In genomic region chr2:94264631-94265098, GRCm38 (mm10) we compare ENCODE assay signal across 7 mouse cellular contexts.
DNase-seq lines count a peak whose midpoint lies in the region; ATAC-seq lines count a peak whose summit lies in the region.

No protein-coding gene starts in this region.

- H3K4me2 ChIP-seq in lung, embryonic 15.5 days = peak overlapping the region; percentile 61
- H3K4me2 ChIP-seq in limb, embryonic 11.5 days (ENCODE audit: low read depth, severe bottlenecking) = peak overlapping the region; percentile 42

- H3K27ac ChIP-seq in lung, embryonic 15.5 days = 0 out of 2 replicates have a peak overlapping the region, but pooled peaks have one; percentile 26
- H3K27ac ChIP-seq in forebrain, embryonic 10.5 days = peak overlapping the region; percentile 89
- no peak overlapping the region for H3K27ac ChIP-seq in limb, embryonic 11.5 days (replicated peaks; ENCODE audit: low read depth, low read length)

- no peaks in the 10 kb centered on the region for H3K36me3 ChIP-seq in lung, embryonic 15.5 days
- H3K36me3 ChIP-seq in forebrain, embryonic 10.5 days (replicated peaks) = peaks cover 18% of the 10 kb centered on the region
- H3K36me3 ChIP-seq in limb, embryonic 11.5 days (ENCODE audit: control insufficient read depth, insufficient read depth, low read length) = no peaks in the 10 kb centered on the region

- H3K4me1 ChIP-seq in lung, embryonic 15.5 days = peaks cover 26% of the 10 kb centered on the region
- peaks cover 70% of the 10 kb centered on the region for H3K4me1 ChIP-seq in forebrain, embryonic 10.5 days
- peaks cover 4% of the 10 kb centered on the region; the same call in 1 of the 2 replicates for H3K4me1 ChIP-seq in limb, embryonic 11.5 days (ENCODE audit: control insufficient read depth, insufficient read depth, low read length)

- ATAC-seq in lung, embryonic 15.5 days (ENCODE audit: borderline replicate concordance, extremely low read depth, low FRiP score, low TSS enrichment) = no peak
- ATAC-seq in limb, embryonic 11.5 days (ENCODE audit: insufficient number of reproducible peaks, low FRiP score, low TSS enrichment, low read depth) = no peak

- H3K9ac ChIP-seq in lung, embryonic 15.5 days = no peak overlapping the region
- H3K9ac ChIP-seq in limb, embryonic 11.5 days (ENCODE audit: low read length) = no peak overlapping the region

- 0% methylated on average over 12 of the region's 12 CpGs for WGBS in lung, embryonic 15.5 days
- WGBS in forebrain, embryonic 10.5 days = 0% methylated on average over 12 of the region's 12 CpGs
- under 1% methylated on average over 12 of the region's 12 CpGs for WGBS in limb, embryonic 11.5 days

- peak overlapping the region; percentile 26 for H3K4me3 ChIP-seq in lung, embryonic 15.5 days
- H3K4me3 ChIP-seq in forebrain, embryonic 10.5 days = peak overlapping the region; percentile 63
- H3K4me3 ChIP-seq in limb, embryonic 11.5 days (ENCODE audit: low read depth, low read length) = no peak overlapping the region

- H3K9me3 ChIP-seq in lung, embryonic 15.5 days = no peaks in the 10 kb centered on the region
- H3K9me3 ChIP-seq in forebrain, embryonic 10.5 days = no peaks in the 10 kb centered on the region
- H3K9me3 ChIP-seq in limb, embryonic 11.5 days (ENCODE audit: control insufficient read depth, low read length) = no peaks in the 10 kb centered on the region

- DNase-seq in lung, postnatal 10 days = no peak
- peak; percentile 51 for DNase-seq in forebrain, embryonic 10.5 days (ENCODE audit: extremely low spot score, low spot score)
- DNase-seq in limb, embryonic 11.5 days (ENCODE audit: low spot score) = peak; percentile 28
- peak; percentile 84 for DNase-seq in retina, postnatal 1 day
- no peak for DNase-seq in thymus, postnatal 4 days
- no peak for DNase-seq in lung, postnatal 4 days

- H3K27me3 ChIP-seq in lung, embryonic 15.5 days = peaks cover 11% of the 10 kb centered on the region
- peaks cover 34% of the 10 kb centered on the region for H3K27me3 ChIP-seq in forebrain, embryonic 10.5 days (ENCODE audit: poor library complexity, severe bottlenecking)
- H3K27me3 ChIP-seq in limb, embryonic 11.5 days (ENCODE audit: control insufficient read depth, insufficient read depth, low read length) = peaks cover 26% of the 10 kb centered on the region

Comparison
In these comparisons a context has a peak if more than half of its experiments do, and no peak if none do; other contexts are left out.
1. DNase-seq: peak in forebrain, embryonic 10.5 days (single experiment), limb, embryonic 11.5 days (single experiment) and retina, postnatal 1 day (single experiment); none in lung, postnatal 10 days (single experiment), thymus, postnatal 4 days (single experiment) and lung, postnatal 4 days (0 of 2).